Mouse (Mus musculus) cortical plate, adult 2 months (tissue): ENCODE measurements around the gene 4933407L21Rik. TPM values are rescaled to one million over a fixed set of nuclear protein-coding genes. Genes with fewer than 3 reads are reported as not detected.

Source experiments
- H3K27ac ChIP-seq: fragments of 200-500 bp; 2 replicates; pipeline ENCODE4 v1.5.1; 2012; ENCODE audit warnings: low read length, control low read depth, inconsistent platforms; ENCODE audit not compliant: insufficient read depth
- H3K4me1 ChIP-seq: fragments of 200-500 bp; 2 replicates; pipeline ENCODE4 v1.6.1; 2011; ENCODE audit warnings: low read length; ENCODE audit not compliant: control insufficient read depth, insufficient read depth
- H3K4me3 ChIP-seq: fragments of 200-500 bp; 2 replicates; pipeline ENCODE4 v1.5.1; 2011; ENCODE audit warnings: mild to moderate bottlenecking, low read length, control low read depth; ENCODE audit not compliant: insufficient read depth
- CTCF ChIP-seq: fragments of 200-500 bp; IDR thresholded peaks from 2 replicates; pipeline ENCODE4 v1.5.1; 2011; ENCODE audit warnings: mild to moderate bottlenecking, control low read depth, low read length; ENCODE audit not compliant: insufficient read depth; ENCODE audit errors: extremely low read depth
- POLR2A ChIP-seq: fragments of 200-500 bp; IDR thresholded peaks from 2 replicates; pipeline ENCODE4 v1.6.1; 2011; ENCODE audit warnings: mild to moderate bottlenecking, low read length, control low read depth; ENCODE audit not compliant: insufficient read depth; ENCODE audit errors: extremely low read depth
- polyA plus RNA-seq: library from polyadenylated mRNA; depleted of rRNA; stranded (reverse); fragments of >200 nt; gene quantifications from 2 replicates; pipeline ENCODE4 v1.2.3, GENCODE M21; 2012; rRNA removed

4933407L21Rik gene
- 6.6 and 7.8 TPM in 2 replicates for polyA plus RNA-seq

DNA sequence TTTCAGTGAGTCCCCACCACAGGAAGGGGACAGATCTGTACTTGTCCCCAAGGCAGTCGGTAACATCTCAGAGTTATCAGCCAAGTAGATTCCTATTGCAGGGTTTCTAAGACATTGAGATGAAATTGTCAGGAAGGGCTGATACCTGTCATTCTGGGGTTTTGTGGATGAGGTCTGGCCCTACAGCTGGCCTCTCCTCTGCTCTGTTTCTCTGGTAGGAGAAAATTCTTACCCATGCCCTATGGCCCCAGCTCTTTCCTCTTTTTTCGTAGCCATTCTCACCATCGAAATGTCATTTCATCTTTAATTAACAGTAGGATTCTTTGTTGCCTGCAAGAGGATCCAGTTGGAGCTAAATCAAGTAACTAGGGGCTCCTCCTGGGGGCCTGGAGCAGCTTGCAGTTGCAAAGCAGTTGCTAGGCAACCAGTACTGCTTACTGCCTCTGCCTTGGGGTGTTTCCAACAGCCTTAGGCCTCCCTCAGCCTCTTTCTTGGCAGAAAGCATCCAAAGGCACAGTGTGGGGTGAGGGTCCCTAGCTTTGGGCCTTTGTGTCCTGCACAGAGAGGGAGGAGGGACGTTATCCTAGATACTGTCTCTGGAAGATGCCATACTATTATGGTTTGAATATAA lies at the start of gene 4933407L21Rik:
Gene 4933407L21Rik (plus strand): TSS at position 427 of the 631 bp plus-strand sequence.
- peaks cover 17% of the 10 kb centered on the region for H3K4me1 ChIP-seq
- peak within 1 kb of the TSS; percentile 90 for H3K27ac ChIP-seq
- TF ChIP-seq CTCF: no peak
- TF ChIP-seq POLR2A: no peak
- no peak within 1 kb of the TSS for H3K4me3 ChIP-seq

GRCm38 (mm10) chr1:85882003-85882402 lies 46.3 kb upstream of the 4933407L21Rik start:
- Histone ChIP-seq H3K4me3 (no peak overlapping the region), H3K4me1 (no peaks in the 10 kb centered on the region), H3K27ac (no peak overlapping the region)
- TF ChIP-seq POLR2A (no peak), CTCF (no peak)

DNA sequence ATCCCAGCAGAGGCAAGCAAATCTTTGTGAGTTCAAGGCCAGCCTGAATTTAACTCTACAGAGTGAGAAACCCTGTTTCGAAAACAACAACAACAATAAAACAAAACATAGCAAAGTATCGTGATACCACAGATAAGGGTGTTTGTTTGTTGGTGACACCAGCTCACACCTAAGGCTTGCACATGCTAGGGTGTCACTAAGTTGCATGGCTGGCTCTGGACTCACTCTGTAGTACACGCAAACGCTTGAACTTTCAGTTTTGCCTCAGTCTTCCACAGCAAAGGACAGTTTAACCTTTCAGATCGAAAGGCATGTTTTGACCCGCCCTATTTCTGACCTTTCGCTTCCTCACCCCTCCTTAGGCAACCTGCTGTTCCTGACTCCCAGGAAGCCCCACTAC lies 41.1 kb upstream of the 4933407L21Rik start:
- H3K4me3 ChIP-seq: no peak overlapping the region
- H3K27ac ChIP-seq: no peak overlapping the region
- H3K4me1 ChIP-seq: no peaks in the 10 kb centered on the region
- TF ChIP-seq POLR2A (no peak), CTCF (no peak)

- TF ChIP-seq CTCF (no peak), POLR2A (peak; percentile 95)
- Histone ChIP-seq H3K4me1 (peaks cover 9% of the 10 kb centered on the region), H3K4me3 (peak within 1 kb of the TSS; percentile 82), H3K27ac (peak within 1 kb of the TSS; percentile 64)
Observed at GRCm38 (mm10) chr1:85894231-85894747, 34.0 kb upstream of the 4933407L21Rik start, which contains the start of gene Itm2c. Gene Itm2c, plus strand, starts transcription at chr1:85894281.

DNA sequence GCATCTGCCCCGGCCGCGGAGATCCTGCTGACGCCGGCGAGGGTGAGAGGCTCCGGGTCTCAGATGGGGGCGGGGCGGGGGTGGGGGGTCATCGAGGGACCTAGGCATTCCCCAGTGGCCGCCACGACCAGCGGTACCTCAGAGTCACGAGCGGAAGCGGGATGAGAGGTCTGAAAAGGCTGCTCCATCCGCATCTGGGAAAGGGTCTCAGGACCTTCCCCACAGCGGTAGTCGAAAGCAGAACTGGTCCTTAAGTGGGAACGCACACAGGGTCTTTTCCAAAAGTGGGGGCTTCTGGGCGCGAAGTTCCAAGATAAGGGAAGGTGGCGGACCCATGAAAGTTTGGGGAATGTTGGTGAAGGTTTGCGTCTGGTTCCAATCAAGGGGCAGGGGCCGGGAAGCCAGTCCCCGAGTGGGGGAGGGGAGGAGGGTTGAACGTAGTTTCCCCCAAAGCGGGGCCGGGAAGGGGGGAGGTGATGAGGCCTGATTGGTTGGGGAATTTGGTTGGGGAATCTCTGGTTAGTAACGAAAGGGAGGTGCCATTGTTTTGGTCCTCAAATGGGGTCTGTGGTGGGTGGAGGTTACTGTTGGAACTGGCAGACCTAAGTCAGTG lies 33.4 kb upstream of the 4933407L21Rik start:
- Histone ChIP-seq H3K4me1 (peaks cover 13% of the 10 kb centered on the region), H3K27ac (peak overlapping the region; percentile 64; the same call in 1 of the 2 replicates), H3K4me3 (peak overlapping the region; percentile 82)
- no peak for TF ChIP-seq POLR2A
- no peak for TF ChIP-seq CTCF

GRCm38 (mm10) chr1:85895391-85895837 lies 32.9 kb upstream of the 4933407L21Rik start:
- TF ChIP-seq POLR2A (peak; percentile 27; the same call in 1 of the 2 replicates), CTCF (peak; percentile 39; the same call in 1 of the 2 replicates)
- Histone ChIP-seq H3K27ac (peak overlapping the region; percentile 64; the same call in 1 of the 2 replicates), H3K4me1 (peaks cover 17% of the 10 kb centered on the region), H3K4me3 (peak overlapping the region; percentile 82)

- TF ChIP-seq CTCF (no peak), POLR2A (no peak)
- Histone ChIP-seq H3K27ac (peak overlapping the region; percentile 4), H3K4me3 (peak overlapping the region; percentile 82), H3K4me1 (peaks cover 23% of the 10 kb centered on the region)
Observed at GRCm38 (mm10) chr1:85896110-85896509, 32.2 kb upstream of the 4933407L21Rik start.

GRCm38 (mm10) chr1:85896781-85897700 lies 31.2 kb upstream of the 4933407L21Rik start:
- Histone ChIP-seq H3K27ac (peak overlapping the region; percentile 4), H3K4me1 (peaks cover 28% of the 10 kb centered on the region), H3K4me3 (peak overlapping the region; percentile 82)
- no peak for TF ChIP-seq POLR2A
- no peak for TF ChIP-seq CTCF
